Mouse (Mus musculus) frontal cortex, adult (tissue): ENCODE measurements around the gene Ccdc22.

Source experiments
- ATAC-seq: cut with Nextera tagmentation; 2 replicates; pipeline ENCODE4 v1.9.2; 2017; ENCODE audit warnings: mild to moderate bottlenecking, moderate library complexity, mixed read lengths; ENCODE audit not compliant: low TSS enrichment

Gene Ccdc22

DNA sequence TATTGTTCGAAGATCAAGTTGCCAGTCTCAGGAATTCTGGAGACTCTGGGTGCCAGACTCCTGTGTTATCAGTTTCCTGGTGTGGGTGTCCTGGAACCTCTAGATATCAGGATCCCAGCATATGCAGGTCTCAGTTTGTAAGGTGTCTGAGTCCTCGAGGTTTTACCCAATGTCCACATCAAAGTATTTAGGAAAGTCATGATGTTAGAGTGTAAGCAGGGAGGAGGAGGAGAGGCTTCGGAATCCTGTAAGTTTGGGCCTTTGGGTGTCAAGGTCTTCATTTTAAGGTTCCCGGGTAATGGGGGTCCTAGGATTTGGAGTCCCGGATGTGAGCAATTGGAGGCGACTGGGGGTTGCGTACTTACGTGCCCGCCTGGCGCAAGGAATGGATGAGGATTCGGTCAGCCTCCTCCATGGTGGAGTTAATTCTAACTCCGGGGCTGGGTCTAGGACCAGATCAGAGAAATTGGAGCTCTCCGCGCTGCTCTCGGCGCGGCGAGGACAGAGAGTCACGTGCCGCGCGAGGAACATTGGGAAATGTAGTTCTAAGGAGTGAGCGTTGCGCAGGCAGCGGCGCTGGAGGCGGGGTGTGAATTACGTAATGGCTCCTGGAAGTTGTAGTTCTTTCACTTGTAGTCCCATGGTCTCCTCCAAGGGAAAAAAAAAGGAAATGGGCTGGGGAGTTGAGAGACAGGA lies at the start of gene Ccdc22:
Ccdc22 (minus strand) TSS at position 639 of the 696 bp plus-strand sequence.
- ATAC-seq = peak; percentile 90

DNA sequence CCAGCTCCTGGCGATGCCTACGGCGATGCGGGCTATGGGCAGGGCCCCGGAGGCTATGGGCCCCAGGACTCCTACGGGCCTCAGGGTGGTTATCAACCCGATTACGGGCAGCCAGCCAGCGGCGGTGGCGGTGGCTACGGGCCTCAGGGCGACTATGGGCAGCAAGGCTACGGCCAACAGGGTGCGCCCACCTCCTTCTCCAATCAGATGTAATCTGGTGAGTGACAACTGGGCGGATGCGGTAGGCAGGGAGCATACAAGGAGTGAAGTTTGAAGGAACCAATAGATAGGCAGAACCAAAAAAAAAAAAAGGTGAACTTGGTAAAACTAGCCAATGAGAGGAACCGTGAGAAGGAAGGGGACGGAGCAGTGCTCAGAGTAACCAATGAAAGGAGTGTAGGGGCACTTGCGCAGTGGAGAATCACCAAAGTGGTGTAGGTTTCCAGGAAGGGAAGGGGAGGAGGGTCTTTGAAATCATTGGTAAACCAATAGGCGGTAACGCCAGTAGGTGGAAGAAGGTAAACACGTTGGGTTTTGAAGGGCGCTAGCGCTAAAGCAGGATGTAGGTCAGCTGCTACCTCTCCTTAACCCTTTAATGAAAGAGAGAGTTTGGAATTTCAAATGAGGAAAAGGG lies 43.5 kb upstream of the Ccdc22 start:
- ATAC-seq = peak; percentile 87

DNA sequence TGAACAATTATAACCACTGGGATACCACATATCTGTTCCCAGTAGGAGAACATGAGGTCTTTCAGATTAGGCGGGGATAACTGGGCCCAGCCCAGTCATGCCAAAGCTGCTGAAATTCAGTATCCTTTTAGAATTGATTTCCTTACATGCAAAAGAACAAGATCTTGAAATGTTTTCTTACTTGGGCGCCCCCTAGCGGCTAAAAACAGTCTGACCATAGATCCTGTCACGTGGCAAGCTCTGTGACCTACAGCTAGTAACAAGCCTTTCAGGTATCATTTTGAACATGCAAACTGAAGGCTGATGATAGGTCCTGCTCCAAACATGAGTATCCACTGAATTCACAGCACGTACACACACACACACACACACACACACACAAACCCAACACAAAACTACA lies 40.0 kb upstream of the Ccdc22 start:
- peak; percentile 15; the same call in 1 of the 2 replicates for ATAC-seq

DNA sequence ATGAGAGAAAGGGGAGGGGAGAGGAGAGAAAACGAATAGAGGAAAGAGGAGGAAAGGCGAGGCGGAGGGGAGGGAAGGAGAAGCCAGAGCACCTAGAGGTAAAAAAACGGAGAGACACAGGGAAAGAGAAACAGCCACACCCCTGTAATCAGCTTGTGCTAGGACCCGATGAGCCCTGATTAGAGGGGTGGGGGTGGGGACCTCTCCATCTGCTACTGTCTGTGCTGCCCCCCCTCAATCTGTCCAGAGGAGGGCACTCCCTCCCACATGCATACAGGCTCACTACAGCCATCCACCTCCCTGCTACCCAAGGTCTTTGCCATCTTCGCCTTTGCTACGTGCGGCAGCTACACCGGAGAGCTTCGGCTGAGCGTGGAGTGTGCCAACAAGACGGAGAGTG lies 35.5 kb upstream of the Ccdc22 start:
- ATAC-seq = no peak

DNA sequence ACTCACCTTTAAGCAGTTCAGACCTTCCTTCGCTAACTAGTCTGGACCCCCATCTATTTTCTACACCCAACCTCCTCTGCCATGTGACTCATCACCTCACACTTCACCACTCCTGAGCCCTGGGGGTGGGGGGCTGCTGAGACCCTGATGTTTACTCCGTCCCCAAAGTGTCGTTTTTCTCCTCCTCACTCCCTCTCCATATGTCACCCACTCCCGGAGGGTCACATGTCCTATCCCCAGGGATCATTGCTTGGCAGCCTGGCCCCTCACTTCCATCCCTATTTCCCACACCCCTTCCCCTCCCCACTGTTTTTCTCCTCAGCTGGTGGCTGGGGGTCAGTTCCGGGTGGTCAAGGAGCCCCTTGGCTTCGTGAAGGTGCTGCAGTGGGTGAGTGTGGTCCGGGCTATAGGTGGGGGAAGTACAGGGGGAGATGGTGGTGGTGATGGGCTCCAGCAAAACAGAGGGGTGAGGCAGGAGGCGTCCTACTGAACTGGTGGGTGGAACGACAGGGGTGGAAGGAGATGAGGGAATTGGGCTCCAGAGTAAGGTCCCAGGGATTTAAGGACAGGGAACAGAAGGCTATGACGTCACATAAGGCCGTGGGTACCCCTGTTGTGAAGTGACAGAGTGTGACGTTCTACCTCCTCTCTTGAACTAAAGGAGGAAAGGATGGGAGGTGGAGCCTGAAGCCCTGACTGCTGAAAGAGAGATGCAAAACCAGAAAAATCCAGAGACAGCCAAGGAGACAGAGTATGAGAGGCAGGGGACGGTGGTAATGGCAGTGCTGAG lies 34.4 kb upstream of the Ccdc22 start:
- peak; percentile 17; the same call in 1 of the 2 replicates for ATAC-seq

DNA sequence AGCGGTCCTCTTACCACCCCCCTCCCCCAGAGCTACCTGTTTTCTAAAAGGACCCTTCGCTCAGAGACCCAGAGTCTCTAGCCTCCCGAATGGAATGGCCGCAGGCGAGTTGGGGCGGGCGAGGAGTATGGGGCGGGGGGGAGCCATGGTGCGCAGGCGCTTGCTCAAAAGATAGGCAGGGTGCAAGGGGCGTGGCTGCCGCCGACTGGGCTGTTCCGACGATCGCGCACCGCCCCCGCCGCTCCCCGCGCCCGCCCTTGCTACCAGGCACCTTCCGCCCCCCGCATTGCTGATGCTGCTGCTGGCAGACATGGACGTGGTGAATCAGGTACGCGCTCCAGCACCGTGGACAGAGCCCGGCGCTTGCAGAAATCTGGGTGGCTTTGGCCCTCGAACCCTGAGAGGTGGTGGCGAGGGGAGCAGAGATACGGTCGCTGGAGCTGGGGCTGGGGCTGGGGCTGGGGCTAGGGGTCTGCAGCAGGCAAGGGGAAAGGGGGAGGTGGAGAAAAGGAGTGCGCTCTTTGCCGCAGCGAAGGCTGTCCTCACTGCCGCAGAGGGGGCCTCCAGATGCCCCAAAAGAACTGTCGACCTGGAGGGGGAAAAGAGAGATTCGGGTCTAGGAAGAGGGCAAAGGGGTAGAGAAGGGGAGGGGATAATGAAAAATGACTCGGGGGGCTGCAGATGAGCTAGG lies 33.2 kb upstream of the Ccdc22 start, which contains the start of gene Syp:
Syp (plus strand) TSS at position 71 of the 691 bp plus-strand sequence.
- peak; percentile 43 for ATAC-seq

DNA sequence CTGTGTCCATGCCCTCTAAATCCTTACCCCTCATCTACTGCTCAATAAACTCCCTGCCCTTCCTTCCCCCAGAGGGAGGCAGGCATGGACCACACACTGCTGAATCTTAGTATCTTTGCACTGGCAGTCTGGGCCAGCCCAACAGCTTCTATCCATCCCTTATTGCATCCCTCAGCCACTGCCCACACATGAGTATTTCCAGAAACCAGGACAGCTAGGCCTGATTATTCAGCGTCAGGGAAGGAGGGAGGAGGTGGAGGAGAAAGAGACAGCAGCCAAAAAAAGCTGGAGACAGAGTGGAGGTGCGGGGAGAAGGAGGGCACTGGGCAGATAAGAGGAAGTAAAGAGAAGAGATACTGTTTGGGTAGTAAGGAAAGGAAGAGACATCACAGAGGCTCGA lies 29.8 kb upstream of the Ccdc22 start:
- peak; percentile 86 for ATAC-seq

DNA sequence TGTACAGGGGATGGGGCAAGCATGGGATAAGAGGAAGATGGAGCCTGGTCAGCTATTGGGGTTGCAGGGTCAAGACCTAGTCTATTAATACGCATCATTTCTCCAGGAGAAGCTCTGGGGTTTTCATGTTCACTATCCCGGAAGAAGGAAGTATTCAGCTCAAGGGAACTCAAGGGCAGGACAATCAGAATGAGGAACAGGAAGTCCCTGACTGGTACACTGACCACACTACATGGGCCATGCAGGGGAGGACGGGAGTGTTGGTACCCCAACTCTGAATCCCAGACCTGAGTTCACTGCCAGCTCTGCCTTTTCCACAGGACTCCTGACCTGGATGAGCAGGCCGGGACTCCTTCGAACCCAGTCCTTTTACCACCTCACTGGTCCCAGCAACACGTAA lies 27.2 kb upstream of the Ccdc22 start:
- ATAC-seq = no peak

DNA sequence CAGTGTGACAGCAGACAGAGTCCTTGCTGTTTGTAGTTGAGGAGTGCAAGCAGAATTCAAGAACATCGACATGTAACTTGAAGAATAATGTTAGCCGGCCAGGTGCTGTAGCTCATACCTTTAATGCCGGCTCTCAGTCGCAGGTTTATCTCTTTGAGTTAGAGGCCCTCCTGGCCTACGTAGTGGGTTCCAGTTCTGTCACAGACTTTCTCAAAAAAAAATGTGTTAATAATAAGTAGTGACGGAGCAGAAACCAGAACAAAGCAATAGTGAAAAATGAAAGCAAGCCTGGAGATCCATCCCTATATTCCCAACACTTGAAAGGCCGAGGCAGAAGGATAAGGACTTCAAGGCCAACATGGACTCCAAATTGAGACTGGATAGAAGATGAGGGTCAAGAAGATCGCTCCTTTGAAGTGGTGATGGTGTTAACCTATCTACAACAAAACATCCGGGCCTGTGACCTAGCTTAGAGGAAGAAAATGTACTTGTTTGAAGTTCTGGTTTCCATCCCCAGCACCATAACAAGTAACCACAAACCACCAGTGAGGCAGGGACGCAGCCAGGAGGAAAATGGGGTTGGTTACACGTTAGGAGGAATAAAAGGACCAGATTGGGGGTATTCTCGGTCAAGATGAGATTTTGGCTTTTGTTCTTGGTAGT lies 12.7 kb upstream of the Ccdc22 start:
- ATAC-seq = no peak

DNA sequence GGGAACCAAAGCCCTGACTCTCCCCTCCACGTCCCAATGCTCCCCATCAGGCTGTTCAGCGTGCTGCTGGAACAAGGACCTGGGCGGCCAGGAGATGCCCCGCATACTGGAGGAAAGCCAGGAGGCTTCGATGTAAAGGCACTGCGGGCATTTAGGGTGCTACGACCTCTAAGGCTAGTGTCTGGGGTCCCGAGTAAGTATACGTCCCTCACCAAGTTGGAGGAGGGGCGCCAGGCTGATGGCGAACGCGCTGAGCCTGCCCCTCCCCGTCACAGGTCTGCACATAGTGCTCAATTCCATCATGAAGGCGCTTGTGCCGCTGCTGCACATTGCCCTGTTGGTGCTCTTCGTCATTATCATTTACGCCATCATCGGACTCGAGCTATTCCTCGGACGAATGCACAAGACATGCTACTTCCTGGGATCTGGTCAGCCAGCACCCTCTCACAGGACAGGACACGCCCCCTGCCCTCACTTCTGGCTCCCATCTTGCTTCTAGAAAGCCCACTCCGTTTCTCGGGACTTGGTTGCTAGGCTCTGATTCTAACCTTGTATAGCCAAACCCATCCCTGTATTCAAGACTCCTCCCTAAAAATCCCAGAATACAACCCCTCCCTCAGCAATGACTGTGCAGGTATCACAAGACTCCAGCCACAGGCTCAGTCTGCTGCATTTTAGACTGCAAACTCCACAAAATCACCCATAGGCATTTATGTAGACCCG lies 5.4 kb upstream of the Ccdc22 start:
- ATAC-seq = peak; percentile 79

DNA sequence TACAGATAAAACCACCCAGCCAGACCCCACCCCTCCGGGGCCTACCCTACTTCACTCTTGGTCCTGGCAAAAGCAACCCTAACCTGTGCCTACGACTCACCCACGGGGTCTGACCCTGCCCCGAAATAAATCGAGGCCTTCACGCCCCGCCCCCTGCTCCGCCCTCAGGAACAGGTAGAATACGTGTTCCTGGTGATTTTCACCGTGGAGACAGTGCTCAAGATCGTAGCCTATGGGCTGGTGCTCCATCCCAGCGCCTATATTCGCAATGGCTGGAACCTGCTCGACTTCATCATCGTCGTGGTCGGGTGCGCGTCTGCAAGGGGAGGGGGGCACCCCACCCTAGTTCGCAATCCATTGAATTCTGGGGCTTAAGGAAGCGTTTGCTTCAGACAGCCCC lies 4.7 kb upstream of the Ccdc22 start:
- ATAC-seq = peak; percentile 16; the same call in 1 of the 2 replicates

DNA sequence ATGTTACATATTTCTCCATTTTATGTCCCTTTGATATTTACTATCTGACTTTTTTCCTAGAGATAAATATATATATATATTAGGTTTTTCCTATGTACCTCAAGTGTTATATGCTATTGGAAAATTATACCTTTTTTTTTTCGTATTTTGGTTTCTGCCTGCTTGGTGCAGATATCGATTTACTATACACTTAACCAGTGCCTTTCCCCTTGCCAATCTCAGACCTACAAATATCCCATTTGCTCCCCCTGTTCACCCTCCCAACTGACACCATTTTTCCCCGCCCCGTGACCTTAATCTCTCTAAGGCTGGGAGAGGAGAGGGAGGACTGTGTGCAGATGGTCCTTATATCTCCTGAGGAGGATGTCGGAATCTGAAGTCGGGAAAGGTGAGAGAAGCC lies 1.5 kb upstream of the Ccdc22 start, which contains the start of gene Cacna1f:
Cacna1f (plus strand) TSS at position 301 of the 400 bp plus-strand sequence.
- no peak for ATAC-seq

DNA sequence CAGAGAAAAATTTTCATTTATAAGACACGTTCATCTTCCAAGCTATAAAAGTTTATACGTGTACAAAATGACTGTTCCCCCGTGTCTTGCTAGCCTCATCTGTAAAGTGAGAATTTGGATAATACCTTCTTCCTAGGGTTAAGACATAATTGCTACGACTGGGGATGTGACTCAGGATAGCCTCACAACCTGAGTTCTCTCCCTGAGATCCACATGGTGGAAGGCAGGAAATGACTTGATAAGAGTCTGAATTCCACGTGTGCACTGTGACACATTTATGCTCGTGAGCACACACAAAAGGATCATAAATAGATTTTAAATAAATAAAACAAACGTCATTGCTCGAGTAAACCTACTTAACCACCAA lies 241 bp upstream of the Ccdc22 start:
- ATAC-seq = peak; percentile 10

DNA sequence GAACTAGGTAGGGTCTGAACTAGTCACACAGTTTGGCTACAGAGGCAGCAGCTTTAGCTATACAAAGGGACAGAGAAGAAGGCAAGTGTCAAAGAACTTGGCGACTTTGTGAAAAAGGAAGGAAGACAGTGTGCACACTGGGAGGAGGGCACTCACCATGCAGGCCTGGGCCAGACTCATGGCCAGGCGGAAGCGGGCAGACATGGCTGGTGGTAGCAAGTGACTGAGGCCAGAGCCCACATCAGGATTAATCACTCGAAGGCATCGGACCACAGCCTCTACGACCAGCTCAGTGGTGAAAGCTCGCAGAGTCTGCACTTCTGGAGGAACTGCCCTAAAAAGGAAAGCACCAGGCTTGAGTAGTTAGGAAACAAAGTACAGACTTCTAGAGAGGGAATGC lies 1.3 kb downstream of the Ccdc22 start:
- no peak for ATAC-seq

DNA sequence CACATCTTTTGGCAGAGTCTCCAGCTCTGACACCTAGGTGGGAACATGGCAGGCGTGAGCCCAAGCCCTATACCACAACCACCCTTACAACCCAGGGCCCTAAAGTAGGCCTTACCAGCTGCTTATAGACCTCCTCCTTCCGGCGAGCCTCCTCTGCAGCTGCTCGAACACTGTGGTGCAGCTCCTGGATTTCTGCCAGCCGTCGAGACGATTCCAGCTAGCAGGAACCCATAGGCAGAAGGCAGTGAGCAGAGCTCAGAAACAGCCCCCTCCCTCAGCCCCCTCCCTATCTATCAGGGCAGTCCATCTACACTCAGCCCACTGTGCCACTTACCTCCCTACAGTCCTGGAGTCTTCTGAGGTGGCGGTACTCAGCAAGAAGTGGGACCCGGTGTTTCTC lies 9.9 kb downstream of the Ccdc22 start:
- peak; percentile 41; the same call in 1 of the 2 replicates for ATAC-seq

DNA sequence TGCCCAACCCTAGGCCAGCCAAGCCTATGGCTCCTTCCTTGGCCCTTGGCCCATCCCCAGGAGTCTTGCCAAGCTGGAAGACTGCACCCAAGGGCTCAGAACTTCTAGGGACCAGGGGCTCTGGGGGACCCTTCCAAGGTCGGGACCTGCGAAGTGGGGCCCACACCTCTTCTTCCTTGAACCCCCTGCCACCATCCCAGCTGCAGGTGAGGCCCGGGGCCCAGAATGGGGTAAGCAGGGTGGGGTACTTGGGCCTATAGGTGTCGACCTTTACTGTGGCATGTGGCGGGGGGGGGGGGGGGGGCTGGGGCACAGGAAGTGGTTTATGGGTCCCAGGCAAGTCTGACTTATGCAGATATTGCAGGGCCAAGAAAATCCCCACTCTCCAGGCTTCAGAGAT lies 19.0 kb downstream of the Ccdc22 start:
- ATAC-seq = no peak

DNA sequence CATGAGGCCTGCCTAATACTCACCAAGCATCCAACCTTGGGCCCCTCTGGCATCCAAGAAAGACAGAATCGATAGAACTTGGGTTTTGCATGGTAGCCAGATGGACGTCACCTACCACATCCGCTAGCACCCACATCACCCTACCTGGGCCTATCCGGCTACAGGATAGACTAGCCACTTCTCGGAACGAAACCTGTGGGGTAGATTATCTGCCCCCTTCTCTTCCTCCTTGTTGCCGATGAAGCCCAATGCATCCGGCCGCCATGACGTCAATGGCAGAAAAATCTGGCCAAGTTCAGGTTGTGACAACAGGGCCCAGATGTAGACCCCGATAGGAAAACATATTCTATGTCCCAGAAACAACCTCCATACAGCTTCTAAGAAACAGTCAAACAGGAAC lies 21.4 kb downstream of the Ccdc22 start:
- ATAC-seq = no peak

DNA sequence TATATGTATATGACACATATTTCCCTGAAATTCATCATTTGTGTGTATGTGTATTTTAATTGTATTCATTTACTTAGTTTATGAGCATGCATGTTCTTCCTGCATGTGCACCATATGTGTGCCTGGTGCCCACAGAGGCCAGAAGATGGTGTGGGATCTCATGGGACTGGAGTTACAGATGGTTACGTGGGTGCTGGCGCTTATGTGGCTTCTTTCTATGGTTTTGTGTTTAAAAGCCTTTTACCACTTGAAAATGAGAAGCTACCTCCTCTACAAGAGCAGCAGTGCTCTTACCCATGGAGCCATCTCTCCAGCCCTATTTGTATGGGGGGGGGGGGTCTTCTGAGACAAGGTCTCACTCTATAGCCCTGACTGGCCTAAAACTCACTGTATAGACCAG lies 24.2 kb downstream of the Ccdc22 start:
- ATAC-seq = peak; percentile 74

DNA sequence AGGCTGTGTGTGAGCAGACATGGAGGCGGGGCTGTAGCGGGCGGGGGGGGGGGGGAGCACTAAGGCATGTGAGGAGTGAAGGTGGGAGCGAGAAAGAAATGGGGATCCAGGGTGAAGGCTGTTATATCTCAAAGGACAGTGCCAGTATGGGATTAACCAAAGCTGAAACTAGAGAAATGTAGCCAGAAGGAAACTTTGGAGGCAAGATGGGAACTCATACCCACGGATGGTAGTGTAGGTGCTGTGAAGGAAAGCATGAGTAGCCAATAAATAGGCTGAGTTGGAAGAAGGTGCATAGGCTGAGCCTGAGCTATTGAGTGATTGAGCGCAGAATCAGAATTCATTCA lies 30.5 kb downstream of the Ccdc22 start:
- ATAC-seq = peak; percentile 5; the same call in 1 of the 2 replicates

DNA sequence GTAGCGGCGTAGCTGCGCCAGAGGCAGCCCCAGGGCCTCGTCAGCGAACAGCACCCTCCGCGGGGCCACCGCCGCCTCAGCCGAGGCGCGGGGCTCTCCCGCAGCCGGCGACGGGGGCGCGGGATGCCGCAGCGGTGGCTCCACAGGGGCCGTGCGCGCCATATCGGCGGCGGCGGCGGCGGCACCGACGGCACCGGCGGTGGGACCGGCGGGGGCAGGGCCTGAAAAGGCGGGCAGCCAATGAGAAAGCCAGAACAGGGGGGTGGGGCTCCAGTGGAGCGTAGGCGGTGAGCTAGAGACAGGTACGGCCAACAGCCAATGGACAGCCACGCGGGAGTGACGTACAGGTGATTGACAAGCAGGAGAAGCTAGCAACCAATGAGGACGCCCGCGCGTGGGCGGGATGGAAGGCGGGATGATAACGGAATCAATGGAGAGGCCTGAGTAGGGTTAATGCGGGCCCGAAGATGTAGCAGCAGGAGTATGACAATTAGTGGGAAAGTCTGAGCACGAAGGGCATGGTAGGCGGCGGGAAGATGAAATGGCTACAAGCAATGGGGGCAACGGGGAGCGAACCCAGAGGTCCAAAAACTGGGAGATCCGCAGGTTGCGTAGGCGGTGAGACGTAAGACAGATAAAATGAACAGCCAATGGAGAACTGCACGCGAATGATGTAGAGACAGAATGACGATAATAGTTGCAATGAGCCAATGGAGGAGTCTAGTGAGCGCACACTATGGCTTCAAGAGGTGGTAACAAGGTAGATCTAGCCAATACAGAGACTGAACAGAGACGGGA lies 31.0 kb downstream of the Ccdc22 start, which contains the start of gene Ppp1r3f:
Ppp1r3f (minus strand) TSS at position 197 of the 798 bp plus-strand sequence.
- ATAC-seq = peak; percentile 87
